Mouse (Mus musculus): Measurements from ENCODE around the gene Klrb1b.
"Not testable (repeated sequence)": the region's sequence is repeated elsewhere in the genome, so short reads cannot be mapped to it uniquely, and the experiment has no call there.

Klrb1b gene

DNA sequence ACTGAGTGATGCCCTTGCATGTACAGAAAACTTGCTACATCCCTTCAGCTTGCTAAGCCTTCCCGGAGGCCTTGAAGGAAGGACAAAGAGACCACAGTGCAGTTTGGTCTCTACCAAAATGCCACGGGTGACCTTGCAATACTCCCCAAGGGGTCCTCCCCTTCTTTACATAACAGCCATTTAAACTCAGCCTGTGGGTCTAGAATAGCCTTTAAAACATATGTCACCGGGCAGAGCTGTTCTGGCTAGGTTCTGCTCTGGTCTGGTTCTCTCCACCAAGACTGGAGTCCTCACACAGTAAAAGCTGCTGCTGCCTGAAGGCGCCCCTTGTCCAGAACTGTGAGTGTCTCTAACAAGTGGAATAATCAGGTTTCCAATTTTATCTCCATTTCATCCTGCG lies 25.4 kb downstream of the Klrb1b start:
- DNase-seq (ENCODE audit: low spot score in 2 of 2), result not testable (repeated sequence)

DNA sequence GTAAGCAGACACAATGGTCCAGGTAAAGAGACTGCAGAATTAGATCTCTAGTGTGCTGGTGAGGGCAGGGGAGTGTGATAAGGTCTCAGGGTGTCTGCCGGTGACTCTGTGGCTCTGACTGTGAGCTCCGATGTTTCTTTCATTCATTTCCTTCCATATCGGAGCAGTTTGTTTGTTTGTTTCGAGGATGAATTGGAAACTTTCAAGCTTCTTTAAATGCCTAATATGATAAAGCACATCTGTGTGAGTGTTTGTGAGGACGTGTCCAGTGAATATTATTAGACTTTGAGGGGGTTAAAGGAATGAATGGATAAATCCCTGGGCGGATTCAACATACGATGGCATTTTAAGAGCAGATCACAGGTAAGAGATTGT lies 26.2 kb downstream of the Klrb1b start:
- no peak for DNase-seq (ENCODE audit: low spot score in 2 of 2)

DNA sequence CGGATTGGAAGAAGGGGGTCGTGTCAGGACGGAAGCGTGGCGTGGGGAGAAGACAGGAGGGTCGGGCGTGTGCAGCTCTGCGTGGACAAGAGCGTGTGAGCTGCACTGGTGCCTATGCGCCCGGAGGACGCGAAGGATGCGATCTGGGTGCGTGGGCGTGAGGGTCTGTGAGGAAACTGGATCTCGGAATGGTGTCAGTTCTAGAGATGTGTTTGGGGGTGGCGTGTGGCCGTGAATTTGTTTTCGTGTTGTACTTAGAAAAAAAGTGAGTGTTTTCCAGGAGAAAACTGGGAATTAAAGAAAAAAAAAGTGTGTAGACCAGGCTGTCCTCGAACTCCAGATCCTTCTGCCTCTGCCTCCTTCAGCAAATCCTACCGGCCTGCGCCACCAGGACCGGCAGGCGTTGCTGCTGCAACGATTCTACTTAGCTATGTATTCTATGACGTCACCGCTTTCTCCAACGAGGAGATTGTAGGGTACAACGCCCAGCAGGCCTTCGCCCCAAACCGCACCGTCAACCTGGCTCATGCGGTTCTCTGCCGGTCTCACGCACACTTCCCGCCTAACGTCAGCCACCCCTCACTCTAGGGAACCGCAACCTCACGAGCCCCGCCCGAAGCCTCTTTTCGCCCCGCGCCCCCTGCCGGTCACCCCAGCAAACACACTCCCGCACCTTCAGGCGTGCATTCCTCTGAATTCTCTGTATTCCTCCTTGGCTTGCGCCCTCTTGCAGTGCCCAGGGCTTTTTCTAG lies 26.8 kb downstream of the Klrb1b start:
- DNase-seq (ENCODE audit: low spot score in 2 of 2), result peak; percentile 89 to 91

DNA sequence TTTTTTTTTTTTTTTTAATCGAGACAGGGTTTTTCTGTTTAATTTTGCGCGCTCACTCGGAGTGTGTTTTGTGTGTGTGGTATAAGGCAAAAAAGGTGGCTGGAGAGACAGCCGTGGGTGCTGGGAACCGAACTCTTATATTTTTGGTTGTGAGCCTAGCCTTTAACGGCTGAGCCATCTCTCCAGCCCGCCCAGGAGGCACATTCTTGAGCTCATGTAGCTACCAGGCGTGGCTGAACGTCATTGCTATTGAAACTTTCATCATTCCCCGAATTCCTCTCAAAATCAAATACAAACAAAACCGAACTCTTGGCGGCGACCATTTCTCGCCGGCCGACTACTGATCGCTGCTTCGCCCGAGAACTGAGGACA lies 27.4 kb downstream of the Klrb1b start:
- DNase-seq (ENCODE audit: low spot score in 2 of 2), result peak; percentile 59 to 81

DNA sequence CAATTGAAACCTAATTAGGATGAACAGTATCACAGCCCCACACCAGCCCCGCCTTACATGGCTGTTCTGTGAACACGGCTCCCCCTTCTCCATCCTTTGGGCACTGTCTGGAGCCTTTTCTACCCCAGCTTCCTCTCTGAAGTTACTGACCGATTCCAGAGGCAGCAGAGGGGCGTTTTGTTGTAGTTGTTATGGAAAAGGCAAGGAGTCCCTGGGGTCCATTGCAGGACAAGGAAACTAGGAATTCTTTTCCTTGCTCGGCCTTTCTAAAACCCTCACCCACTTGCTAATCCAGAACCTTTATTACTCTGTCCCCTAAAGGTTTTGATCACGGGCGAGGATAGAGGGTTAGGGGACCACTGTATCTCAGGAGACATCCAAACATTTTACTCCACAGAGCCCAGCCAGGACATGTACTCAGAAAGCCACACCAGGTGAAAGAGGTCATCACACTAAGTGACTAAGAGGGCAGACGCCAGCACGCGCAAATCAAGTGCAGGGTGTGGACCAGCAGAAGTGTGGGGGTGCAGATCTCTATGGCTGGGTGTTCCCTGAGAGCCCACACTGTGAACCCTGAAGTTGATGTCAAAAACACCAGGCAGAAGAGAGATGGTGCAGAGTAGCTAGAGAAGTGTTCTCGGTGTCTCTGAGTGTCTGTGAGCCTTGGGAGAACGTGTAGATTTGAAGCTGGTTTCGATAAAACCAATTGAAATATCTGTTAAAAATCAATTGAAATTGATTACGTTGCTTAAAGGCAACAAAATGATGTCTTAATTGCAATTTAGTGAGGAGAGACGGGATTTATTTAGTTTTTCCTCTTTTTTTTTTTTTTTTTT lies 28.0 kb downstream of the Klrb1b start:
- DNase-seq (ENCODE audit: low spot score in 2 of 2), result peak; percentile 70 to 85

DNA sequence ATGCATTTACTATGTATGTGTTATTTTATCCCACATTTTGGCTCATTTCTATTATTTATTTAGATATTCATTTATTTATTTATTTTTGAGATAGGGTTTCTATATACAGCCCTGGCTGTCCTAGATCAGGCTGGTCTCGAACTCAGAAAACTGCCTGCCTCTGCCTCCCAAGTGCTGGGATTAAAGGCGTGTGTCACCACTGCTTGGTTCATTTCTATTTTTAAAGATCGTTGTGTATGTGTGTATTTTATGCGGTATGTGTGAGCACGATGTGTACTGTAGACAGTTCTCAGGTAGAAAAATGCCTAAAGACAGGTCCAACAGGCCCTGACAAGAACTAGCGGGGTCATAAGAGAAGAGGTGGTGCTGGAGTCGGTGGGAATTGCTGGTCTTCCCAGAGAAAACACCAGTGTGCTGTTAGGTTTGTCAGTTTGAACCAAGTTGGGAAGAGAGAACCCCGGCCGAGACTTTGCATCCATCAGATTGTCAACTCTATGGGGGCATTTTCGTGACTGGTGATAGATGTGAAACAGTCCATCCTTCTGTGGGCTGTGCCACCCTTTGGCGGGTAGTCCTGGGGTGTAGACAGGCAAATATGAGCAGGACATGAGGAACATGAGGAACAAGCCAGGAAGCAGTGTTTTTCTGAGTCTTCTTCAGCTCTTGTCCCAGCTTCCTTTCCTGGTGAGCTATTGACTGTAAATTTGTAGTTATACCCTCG lies 28.8 kb downstream of the Klrb1b start:
- DNase-seq (ENCODE audit: low spot score in 2 of 2), result no peak

DNA sequence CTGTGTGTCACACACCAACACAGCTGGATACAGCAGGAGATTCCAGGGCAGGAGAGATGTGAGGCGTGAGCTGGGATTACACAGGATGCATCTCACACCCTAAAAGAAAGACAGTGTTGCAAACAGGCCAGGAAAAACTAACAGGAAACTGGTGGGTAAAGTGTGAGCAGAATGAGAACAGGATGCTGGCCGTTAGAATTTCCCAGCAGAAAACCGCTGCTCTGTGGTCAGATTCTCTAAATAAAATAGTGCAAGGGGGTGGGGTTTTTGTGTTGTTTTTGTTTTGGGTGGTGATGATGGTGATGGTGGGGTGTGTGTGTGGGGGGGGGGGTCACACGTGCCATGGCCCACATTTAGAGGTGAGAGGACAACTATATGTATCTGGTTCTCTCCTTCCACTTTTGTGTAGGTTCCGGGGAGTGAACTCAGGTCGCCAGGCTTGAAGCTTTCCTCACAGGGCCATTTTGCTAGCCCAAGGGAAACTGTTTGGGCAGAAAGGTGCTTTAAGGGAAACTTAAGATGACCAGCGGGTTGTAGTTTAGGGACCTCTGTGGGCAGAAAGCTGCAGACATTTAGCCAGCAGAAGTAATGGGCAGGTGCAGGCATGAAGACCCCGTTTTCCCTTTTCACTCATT lies 29.7 kb downstream of the Klrb1b start:
- peak; percentile 74 to 87 for DNase-seq (ENCODE audit: low spot score in 2 of 2)

DNA sequence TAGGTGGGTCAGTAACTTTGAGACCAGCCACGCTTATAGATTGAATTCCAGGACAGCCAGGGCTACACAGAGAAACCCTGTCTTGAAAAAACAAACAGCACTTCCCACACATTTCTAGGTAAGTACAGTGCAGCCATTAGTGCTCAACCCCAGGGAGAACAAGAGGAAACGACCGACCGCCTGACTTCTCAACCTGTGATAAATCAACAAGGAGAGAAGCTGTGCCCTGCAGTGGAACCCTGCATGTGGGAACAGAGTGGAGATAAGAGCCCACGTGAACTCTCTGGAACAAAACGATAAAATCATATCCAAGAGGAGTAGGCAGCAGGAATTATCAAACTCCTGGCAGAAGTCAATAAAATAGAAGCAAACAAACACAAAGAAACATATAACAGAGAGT lies 32.4 kb downstream of the Klrb1b start:
- DNase-seq (ENCODE audit: low spot score in 2 of 2), result no peak

DNA sequence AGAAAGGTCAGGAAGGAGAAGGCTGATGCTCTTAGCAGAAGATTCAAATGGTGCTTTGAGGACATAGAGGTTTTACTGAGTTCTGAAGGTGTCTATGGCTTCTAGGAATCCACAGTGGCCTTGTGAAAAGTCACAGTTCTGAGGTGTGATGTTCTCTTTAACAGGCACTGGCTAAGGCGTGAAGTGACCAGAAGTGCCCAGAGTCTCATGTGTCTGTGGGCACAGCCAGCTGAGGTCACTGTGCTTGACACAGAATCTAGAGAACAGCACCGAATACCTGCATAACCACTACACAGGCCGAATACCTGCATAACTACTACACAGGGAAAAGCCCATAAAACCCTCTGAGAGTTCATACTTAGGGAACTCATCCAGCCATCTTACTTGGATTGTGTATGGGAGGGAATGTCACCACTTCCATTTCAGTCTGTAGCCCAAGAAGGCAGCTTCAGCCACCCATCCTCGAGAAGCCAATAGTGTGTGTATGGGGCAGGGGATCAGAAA lies 35.6 kb downstream of the Klrb1b start:
- peak; percentile 60 to 84 for DNase-seq (ENCODE audit: low spot score in 2 of 2)

DNA sequence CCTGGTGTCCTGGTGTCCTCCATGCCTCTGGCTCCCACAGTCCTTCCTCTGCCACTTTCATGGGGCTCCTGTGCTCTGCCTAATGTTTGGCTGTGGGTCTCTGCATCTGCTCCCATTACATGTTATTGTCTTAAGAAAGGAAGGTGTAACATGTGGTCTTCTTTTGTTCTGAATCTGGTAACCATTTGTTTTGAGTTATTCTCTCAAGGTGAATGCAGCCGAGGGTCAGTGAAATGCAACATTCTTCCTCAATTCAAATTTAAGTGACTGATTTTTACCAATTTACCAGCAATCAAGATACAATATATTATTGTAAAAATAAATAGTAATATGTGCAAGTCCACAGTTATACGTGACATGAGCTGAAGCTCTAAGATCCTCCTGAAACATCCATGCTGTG lies 37.0 kb downstream of the Klrb1b start, which contains the start of gene Klrb1c:
TSS of gene Klrb1c (minus strand) at position 101 of the 400 bp plus-strand sequence.
- no peak for DNase-seq (ENCODE audit: low spot score in 2 of 2)

DNA sequence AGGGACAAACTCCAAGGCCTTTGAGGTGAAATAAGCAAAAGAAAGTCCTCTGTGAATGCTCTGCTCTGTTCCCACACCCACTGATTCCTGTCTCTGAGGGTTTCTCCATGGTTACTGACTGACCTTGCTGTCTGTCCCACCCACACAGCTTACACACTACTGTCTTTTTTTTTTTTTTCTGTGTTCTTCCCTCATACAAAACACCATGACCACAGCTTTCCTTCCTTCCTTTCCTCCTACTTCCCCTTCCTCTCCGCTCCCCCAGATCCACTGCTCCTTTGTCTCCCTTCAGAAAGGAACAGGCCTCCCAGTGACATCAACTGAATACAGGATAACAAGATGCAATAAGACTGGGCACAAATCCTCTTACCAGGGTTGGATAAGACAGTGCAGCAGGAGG lies 37.6 kb downstream of the Klrb1b start:
- DNase-seq (ENCODE audit: low spot score in 2 of 2), result peak; percentile 29 to 70

DNA sequence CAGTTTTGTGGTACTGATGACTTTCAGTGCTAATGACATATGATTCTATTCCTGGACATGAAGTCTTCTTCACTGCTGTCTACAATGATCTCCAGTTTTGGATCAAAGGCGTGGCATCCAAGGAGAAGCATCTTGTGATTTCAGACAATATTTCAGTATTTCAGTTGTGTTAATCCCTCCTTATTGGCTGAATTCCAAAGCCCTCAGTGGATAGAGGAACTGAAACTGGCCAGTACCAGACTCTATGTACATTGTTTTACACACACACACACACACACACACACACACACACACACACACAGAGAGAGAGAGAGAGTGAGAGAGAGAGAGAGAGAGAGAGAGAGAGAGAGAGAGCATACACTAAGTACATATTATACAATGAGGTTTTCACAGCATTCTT lies 39.7 kb downstream of the Klrb1b start:
- peak in 1 of 2 experiments; percentile 58 for DNase-seq (ENCODE audit: low spot score in 2 of 2)

DNA sequence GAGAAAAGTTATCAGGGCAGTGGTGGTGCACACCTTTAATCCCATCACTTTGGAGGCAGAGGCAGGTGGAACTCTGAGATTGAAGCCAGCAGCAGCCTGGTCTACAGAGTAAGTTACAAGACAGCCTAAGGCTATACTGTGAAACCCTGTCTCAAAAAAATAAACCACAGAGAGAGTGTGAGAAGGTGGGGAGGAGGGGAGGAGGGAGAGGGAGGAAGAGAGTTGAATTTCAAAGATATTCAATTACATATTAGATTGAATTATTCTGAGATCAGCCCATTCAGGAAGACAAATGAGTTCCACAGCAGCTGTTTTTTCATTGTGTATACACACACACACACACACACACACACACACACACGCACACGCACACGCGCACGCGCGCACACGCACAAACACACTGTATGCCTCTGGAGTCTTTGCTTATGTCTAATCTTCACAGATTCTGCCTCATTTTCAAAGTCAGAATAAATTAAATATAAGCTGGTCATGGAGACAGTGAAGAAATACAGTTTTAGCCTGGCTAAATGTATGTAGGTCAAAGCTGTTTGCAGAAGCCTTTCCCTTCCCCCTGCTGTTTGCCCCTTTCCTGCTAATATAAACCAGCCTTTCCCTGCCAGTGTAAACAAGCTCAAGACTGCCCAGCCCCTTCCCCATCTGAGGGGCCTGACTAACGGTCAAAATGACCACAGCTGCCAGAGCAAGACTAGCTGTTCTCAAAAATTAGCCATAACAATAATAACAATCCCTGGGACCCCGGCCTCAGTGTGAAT lies 56.5 kb downstream of the Klrb1b start:
- DNase-seq (ENCODE audit: low spot score in 2 of 2), result peak in 1 of 2 experiments; percentile 17

DNA sequence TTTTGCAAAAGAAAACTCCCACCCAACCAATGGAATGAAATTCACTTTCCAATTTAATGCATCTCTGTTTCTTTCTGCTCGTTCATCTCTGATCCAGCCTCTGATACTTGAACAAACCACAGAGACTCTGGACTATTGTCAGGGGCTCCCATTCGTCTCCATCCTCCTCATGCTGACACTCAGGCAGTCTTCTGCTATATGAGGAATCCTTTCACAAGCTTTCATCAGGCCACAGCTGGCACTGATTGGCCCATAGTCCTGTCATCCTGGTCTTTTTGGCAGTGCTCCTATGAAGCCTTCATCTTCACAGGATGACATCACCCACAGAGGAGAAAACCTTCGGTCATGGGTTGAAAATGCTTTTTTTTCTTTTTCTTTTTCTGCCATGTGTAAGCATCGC lies 58.1 kb downstream of the Klrb1b start:
- DNase-seq (ENCODE audit: low spot score in 2 of 2), result no peak

DNA sequence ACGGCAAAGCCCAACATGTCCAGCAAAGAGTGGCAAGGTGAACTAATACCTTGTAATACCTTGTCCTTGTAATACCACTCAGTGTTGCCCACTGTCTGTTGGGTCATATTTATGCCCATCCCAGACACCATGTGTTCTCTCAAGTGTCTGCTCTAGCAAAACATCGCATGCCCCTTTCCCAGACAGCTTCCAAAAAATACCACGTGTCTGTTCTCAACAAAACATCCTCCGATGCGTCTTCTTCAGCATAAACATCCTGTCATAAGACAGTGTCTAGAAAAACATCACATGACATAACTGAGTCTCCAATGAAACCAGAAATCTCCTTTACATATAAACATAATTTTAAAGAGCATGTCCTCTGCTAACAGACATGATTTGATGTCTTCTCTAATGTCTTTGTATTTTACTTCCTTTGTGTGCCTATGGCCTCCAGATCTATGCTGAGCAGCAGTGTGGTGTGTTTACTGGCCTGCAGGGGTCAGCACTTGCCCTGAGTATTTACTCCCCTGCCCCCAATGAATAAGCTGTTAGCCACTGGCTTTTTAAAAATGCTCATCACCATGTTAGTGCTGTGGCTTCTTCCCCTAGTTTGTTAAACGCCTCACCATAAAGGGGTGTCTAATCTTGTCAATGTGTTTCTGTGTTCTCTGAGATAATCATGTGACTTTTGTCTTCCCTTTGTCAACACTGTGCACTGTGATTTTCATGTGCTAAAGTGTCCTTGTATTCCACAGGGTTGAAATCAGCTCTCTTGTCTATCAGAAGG lies 59.5 kb downstream of the Klrb1b start:
- peak; percentile 74 to 77 for DNase-seq (ENCODE audit: low spot score in 2 of 2)

DNA sequence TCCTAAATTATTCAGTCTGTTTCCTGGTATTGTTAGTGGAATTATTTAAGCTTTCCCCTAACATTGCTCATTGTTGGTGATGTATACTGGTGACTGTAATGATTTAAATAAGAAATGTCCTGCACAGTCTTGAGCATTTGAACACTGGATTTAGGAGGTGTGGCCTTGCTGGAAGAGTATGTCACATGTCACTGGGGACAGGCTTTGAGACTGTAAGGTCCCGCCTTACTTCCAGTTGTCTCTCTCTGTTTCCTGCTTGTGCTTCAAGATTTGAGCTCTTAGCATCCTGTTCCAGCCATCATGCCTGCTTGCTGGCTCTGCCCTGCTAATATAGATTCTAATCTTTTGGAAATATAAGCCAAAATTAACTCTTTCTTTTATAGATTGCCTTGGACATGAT lies 60.9 kb downstream of the Klrb1b start:
- no peak for DNase-seq (ENCODE audit: low spot score in 2 of 2)

DNA sequence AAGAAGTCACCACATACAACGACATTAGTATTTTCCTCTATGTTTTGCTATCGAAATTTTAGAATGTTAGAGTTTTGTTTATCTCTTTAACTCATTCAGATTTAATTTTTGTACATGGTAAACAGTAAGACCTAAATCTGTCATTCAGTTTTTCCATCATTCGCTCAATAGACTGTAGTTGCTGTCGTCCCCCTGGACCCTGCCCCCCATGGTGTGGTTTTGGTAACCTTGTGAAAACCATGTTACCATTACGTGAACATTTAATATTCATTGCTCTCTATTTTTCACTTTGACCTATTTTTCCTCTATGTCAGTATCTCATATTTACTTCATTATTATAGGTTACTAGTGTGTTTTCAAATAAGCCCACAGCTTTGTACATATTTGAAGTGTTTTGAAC lies 61.5 kb downstream of the Klrb1b start:
- no peak for DNase-seq (ENCODE audit: low spot score in 2 of 2)

DNA sequence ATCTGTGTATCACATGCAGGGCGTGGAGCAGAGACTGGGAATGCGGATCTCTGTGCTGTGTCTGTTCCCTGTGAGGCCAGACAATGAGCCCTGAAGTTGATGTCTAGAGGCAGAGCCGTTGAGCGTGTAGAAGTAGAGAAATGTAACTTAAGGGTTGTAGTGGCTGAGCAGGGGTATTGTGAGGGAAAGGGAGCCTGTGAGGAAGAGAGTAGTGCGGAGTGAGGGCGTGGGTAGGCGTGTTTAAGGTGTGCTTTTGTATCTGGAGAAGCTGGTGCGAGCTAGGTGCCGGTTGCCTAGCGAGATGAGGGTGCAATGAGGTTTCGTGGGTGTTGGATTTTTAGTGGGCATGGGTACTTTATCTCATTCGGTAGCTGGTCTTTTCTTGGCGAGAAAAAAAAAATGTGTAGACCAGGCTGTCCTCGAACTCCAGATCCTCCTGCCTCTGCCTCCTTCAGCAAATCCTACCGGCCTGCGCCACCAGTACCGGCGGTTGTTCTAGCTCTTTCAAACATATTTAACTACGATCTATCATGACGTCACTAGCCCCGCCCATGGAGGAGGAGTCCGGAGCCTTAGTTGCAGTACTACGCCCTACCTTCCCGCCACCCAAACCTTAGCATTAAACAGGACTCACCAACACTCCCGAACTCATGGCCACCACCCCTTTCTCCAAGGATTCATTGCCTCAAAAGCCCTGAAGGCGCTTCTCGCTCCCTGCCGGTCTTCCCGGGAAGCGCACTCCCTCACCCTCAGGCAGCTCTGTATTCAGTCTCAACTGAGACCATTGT lies 62.2 kb downstream of the Klrb1b start:
- peak; percentile 95 to 97 for DNase-seq (ENCODE audit: low spot score in 2 of 2)

Measured in natural killer cell, adult 2 months (primary cell).